Mouse (Mus musculus) neutrophil, adult 5-6 weeks (primary cell): Measurements from ENCODE around the gene Dkkl1. TPM values are rescaled to one million over a fixed set of nuclear protein-coding genes. Genes with fewer than 3 reads are reported as not detected.

Experiments used
- ATAC-seq: fragments of 151-379, 151-347 bp; 2 replicates; pipeline ENCODE4 v1.8.0; 2017; ENCODE audit warnings: mild to moderate bottlenecking, moderate TSS enrichment; ENCODE audit not compliant: insufficient number of reproducible peaks, poor library complexity, low FRiP score, severe bottlenecking; ENCODE audit errors: extremely low read depth
- total RNA-seq: library from RNA; stranded (forward); fragments of 200-1000 nt; gene quantifications from 2 replicates; pipeline ENCODE4 v1.2.3, GENCODE M21; 2017

Gene Dkkl1
- total RNA-seq, 1 experiment from 2014 or later = 1.6 TPM

- ATAC-seq = no peak
Observed at GRCm38 (mm10) chr7:45196176-45196535, 15.8 kb downstream of the Dkkl1 start.

GRCm38 (mm10) chr7:45195341-45196175, 16.4 kb downstream of the Dkkl1 start:
- no peak for ATAC-seq

GRCm38 (mm10) chr7:45193871-45194785, 17.8 kb downstream of the Dkkl1 start:
- no peak for ATAC-seq

- ATAC-seq = no peak
Observed at GRCm38 (mm10) chr7:45193406-45193805, 18.5 kb downstream of the Dkkl1 start.

- ATAC-seq = no peak
Observed at GRCm38 (mm10) chr7:45192585-45193310, 19.2 kb downstream of the Dkkl1 start.

- ATAC-seq = no peak
Observed at GRCm38 (mm10) chr7:45191803-45192363, 20.1 kb downstream of the Dkkl1 start.

- ATAC-seq = no peak
Observed at GRCm38 (mm10) chr7:45191161-45191560, 20.8 kb downstream of the Dkkl1 start.

- ATAC-seq = no peak
Observed at GRCm38 (mm10) chr7:45190186-45190585, 21.8 kb downstream of the Dkkl1 start.

- ATAC-seq = no peak
Observed at GRCm38 (mm10) chr7:45189600-45189999, 22.3 kb downstream of the Dkkl1 start.

- ATAC-seq = no peak
Observed at GRCm38 (mm10) chr7:45185921-45186320, 26.0 kb downstream of the Dkkl1 start.

- no peak for ATAC-seq
Observed at GRCm38 (mm10) chr7:45183672-45184071, 28.3 kb downstream of the Dkkl1 start.

- no peak for ATAC-seq
Observed at GRCm38 (mm10) chr7:45182606-45183005, 29.3 kb downstream of the Dkkl1 start.

GRCm38 (mm10) chr7:45182199-45182601, 29.7 kb downstream of the Dkkl1 start:
- peak; percentile 83 for ATAC-seq

GRCm38 (mm10) chr7:45181540-45181939, 30.4 kb downstream of the Dkkl1 start:
- no peak for ATAC-seq

GRCm38 (mm10) chr7:45180896-45181477, 31.0 kb downstream of the Dkkl1 start, which contains the start of gene Pth2:
Gene Pth2, plus strand, starts transcription at chr7:45180995.
- ATAC-seq = no peak

GRCm38 (mm10) chr7:45179469-45179868, 32.5 kb downstream of the Dkkl1 start, which contains the start of gene Gfy:
Gene Gfy, minus strand, starts transcription at chr7:45179569.
- no peak for ATAC-seq

- ATAC-seq = no peak
Observed at GRCm38 (mm10) chr7:45178550-45178949, 33.4 kb downstream of the Dkkl1 start.

- no peak for ATAC-seq
Observed at GRCm38 (mm10) chr7:45176356-45176755, 35.6 kb downstream of the Dkkl1 start.
